Mouse (Mus musculus): ENCODE results near the gene Fxyd7.

Fxyd7 gene

DNA sequence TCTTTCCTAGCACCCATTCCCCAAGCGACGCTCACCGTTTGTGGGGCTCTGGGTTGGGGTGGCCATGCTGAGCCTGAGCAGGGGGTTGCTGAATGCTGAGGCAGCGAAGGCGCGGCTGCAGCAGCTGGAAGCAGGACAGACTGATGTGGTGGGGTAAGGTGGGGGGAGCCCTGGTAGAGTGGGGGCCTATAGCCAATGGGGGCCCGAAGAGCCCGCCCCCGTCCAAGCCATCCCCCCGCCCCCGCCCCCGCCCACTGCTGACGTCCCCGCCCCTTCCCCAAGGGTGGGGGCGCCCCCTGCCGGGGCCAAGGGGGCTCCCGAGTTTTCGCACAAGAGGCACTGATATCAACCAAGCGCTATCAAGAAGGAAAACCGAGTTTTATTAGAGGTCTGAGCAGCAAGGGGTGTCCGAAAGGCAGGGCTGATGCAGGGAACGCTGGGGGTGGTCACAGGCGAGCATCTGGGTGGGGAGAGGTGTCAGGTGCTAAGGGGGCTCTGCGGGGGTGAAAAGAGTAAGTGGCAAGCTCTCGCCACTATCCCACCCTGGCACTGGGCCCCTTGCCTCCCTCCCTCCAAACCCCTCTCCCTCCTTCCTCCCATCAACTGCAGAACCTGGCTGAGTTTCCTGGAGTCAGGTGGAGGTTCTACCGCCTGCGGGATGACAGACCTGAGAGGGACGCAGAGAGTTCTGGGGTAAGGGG is at the start of gene Fxyd7:
TSS of gene Fxyd7 (minus strand) at position 147 of the 701 bp plus-strand sequence.
- DNase-seq (ENCODE audit: low read depth, low spot score), result no peak

DNA sequence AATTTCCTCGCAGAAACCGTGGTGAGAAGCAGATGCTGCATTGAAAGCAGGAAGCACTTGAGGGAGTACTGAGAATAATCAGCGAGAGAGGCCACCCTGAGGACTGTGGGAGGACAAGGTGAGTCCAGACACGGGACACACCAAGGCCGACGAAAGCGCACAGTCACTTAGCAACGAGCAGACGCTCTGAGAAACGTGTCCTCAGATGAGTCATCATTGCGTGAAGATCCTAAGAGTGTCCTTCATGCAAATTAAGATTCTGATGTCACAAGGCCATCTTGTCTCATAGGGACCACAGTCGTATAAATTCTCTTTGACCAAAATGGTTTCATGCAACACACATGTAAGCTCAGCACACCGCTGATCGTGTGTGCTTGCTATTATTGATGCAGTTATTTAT is 49.5 kb upstream of the Fxyd7 start:
- peak; percentile 41 for DNase-seq (ENCODE audit: low read depth, low spot score)

DNA sequence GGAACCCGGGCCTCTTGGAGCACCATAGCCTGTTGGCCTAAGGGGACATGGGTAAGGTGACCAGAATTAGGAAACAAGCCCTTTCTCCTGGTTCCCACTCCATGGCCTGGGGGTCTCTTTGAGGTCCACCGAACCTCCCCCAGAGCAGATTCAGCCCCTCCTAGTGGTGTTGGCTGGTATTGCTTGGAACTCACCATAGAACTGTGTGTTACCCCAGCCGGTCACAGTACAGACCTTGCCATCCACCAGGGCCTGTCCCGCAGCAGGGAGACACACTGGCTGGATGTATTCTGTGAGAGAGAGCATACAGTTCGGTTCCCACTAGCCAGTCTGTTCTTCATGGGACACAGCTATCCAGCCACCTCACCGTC is 48.3 kb upstream of the Fxyd7 start:
- DNase-seq (ENCODE audit: low read depth, low spot score), result no peak

DNA sequence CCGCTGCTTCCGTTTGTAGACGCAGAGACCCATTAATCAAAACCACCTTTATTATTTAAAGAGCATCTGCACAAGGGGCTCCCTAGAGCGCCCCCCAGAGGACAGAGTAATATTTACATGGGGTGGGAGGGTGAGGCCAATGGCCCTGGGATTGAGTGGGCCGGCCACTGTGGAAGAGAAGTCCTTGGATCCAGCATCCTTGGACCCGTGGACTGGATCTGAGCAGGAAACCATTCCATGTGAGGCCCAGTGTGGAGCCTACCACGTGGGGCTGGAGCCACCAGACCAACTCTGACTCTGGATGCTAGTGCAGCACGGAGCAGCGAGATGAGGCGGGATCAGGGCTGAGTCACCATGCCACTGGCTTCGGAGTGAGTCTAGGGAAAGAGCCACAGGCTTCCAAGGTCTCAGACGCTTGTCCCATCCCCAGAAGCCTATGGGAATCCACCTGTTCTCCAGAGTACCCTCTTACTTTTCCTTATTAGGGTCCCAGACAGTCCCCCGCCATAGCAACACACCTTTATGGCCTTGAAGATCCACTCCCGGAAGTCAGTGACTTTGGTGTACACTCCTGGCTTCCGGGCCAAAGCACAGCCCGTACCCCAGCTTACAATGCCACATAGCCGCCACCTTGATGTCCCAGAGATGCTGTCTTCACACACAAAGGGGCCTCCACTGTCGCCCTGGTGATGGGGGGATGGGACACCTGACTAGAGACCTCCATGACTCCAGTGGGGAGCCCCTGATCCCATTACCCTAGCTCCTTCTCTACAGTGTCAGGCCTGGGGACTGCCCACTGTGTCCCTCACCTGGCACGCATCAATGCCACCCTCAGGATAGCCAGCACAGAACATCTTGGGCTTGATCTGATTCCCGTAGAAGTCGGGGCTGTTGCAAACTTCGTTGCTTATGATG is 47.7 kb upstream of the Fxyd7 start:
- no peak for DNase-seq (ENCODE audit: low read depth, low spot score)

DNA sequence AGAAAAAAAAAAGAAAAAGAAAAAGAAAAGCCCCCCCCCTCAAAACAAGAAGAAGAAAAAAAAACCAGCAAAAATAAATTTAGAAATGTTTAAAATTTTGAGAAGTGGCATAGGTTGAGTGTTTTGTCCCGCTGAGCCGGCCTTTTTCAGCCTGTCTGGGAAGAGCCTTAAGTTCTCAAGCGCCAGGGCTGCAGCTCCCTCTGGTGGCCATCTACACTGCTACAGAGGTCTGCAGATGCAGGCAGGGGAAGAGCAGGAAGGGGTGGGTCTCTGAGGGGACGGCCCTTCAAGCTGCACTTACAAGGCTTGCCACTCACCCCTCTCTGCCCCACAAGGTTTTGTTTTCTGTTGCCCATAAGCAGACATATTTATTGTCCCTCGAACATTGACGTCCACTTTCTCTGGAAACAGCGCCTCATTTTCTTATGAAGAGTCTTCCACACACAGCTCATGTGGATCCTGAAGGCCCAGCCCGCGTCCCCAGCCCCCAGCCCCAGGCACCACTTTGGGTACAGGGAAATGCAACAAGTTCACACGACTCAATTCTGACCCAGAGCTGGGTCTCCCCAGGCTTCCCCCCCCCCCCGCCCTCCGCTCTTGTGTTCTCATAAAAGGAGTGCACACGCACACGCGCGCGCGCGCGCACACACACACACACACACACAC is 46.4 kb upstream of the Fxyd7 start:
- DNase-seq (ENCODE audit: low read depth, low spot score), result peak; percentile 80

DNA sequence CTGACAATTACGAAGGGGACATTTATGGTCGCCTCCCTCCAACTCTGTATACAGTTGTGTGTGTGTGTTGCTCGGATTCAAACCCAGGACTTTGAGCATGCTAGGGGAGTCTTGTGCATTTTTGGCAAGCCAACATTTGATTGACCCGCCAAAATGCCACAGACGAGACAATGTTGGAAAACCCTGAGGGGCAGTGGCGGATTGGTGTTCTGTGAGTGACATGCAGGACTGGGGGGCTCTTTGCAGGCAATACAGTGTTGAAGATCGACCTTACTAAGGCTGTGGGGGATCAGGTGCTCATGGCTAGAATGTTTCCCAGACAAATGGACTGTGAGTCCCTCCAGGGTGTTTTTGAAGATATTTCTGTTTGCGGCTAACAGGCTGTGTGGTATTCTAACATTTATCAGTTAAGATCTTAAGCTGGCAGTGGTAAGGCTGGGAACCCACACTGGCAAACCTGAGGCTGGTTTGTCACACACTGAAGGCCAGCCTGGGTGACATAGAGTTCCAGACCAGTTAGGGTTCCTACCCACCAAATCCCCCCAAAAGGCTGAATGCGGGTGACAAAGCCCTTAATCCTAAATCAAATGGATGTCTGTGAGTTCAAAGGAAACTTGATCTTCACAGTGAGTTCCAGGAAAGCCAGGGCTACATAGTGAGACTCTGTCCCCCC is 45.8 kb upstream of the Fxyd7 start:
- no peak for DNase-seq (ENCODE audit: low read depth, low spot score)

DNA sequence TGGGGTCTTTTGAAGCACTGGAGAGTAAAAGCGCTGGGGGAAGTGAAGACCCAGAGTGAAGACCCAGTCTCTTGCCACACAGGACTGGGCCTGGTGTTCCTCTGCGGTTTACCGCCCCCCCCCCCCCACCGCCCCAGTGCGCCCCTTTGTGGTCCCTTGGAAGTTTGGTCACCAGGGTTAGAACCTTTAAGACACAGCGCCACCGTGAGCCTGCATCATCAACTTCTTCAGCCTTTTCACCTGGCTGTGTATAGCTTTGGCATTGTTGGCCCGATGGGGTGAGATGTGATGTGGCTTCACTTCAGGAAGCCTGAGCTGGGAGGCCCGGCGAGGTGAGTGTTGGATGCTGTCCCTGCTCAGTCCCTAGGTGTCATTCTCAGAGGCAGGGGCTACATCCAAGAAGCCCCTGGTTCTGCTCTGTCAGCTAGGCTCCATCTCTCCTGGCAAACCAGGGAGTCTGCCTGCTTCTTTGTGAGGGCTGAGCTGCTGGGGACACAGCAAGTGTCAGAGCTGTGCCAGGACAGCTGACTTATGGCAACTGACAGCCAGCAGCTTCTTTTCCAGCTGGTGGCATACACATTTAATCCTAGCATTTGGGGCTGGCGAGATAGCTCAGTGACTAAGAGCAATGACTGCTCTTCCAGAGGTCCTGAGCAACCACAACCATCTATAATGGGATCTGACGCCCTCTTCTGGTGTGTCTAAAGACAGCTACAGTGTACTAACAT is 43.7 kb upstream of the Fxyd7 start:
- DNase-seq (ENCODE audit: low read depth, low spot score), result no peak

DNA sequence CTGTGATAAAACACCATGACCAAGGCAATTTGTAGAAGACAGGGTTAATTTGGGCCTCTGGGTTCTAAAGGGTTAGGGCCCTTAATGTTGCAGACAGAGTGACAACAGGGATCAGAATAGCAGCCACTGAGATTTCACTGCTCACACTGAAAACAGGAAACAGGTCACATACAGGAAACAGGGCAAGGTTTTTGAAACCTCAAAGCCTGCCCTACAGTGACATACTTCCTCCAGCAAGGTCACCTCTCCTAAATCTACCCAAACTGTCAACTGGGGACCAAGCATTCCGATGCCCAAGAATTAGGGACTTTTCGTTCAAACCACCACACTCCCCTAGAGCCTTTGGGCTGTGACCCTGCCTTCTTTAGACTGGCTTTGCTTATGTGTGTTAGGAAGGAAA is 38.5 kb upstream of the Fxyd7 start:
- peak; percentile 41 for DNase-seq (ENCODE audit: low read depth, low spot score)

DNA sequence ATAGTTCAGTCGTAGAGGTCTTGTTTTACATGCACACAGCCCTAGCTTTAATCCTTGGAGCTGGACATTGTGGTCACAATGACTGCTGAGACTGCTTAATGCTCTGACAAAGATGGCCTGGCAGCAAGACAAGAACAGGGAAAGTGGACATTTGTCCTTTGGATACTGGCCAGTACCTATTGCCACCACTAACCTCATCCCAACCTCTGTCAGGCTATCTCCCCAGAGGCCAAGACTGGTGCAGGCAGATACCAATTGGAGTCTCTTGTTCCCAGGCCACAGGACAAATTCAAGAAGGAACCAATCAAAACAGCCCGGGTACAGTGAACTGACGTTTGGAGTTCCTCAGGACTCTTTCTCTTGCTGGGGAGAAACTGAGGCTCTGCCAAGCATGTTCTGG is 36.9 kb upstream of the Fxyd7 start:
- no peak for DNase-seq (ENCODE audit: low read depth, low spot score)

DNA sequence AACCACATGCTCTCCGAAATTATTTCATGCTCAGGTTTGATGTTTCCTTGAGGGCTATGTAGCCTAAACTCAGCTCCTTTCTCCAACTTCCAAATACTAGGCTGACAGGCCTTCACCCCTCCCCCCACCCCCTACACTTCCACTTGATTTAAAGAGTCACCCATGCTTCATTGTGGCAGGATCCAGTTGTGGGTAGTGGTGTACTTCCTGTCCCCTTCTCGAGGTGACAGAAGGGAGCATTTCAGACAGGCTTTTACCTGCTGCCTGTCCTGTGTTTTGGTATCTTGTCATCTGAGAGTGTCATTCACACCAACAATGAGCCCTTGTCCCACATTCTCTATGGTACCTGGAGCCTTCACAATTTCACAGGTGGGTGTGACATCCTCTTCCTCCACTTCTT is 36.0 kb upstream of the Fxyd7 start:
- no peak for DNase-seq (ENCODE audit: low read depth, low spot score)

DNA sequence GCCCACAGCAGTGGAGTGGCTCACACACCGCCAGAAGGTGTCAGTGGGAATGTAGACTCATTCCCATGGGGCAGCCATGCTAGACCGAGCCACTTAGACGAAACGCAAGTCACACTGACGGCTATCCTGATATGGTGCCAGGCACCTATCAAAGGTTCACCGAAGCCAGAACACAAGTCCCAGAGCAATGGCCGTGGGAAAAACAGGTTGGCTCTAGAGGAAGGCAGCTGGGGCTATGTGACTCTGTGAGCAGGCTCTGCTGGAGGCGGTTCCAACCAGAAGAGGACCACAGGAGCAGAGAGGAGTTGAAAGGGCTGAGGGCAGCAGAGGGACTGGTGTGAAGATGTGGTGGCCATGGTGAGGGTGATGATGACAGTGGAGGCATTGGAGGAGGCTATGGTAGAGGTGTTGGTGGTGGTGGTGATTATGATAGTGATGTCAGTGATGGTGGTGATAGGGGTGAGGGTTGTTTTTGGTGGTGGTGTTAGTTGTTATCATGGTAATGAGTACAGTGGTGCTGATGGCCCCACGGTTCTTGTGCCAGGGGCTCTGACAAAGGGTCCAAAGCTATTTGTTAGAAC is 35.0 kb upstream of the Fxyd7 start:
- no peak for DNase-seq (ENCODE audit: low read depth, low spot score)

DNA sequence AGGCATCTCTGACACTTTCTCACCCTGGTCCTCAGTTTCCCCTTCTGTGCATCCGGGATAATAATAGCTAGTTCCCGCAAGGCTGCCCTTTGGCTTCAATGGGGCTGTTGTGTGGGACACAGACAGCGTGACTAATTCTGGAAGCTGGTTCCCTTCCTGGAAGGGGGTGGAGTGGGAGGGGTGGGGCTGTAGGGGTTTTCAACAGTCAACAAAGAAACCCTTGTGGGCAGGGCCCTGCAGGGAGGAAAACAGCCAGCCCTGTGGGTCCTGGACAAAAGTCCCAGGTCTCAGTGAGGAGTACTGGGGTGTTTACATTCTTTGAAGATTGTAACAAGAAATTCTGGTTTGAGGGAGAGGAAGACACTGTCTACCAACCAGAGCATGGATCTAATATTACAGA is 33.9 kb upstream of the Fxyd7 start:
- DNase-seq (ENCODE audit: low read depth, low spot score), result no peak

DNA sequence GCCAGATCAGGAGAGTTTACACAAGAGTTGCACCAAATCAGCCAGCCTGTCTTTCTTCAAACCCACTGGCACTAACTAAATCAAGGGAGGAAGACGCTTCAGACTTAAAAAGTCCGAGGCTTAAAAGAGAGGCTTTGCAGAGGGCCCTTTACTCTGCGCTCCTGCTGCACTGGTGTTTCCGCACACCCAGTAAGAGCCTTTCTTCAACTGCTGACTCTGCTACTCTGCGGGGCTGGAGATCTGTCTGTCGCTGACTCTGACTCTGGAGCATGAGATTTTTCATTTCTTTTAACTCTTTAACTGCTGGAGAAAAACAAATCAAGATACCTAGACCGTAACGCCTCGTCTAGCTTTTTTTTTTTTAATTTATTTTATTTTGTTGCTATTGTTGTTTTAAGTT is 32.9 kb upstream of the Fxyd7 start:
- DNase-seq (ENCODE audit: low read depth, low spot score), result no peak

DNA sequence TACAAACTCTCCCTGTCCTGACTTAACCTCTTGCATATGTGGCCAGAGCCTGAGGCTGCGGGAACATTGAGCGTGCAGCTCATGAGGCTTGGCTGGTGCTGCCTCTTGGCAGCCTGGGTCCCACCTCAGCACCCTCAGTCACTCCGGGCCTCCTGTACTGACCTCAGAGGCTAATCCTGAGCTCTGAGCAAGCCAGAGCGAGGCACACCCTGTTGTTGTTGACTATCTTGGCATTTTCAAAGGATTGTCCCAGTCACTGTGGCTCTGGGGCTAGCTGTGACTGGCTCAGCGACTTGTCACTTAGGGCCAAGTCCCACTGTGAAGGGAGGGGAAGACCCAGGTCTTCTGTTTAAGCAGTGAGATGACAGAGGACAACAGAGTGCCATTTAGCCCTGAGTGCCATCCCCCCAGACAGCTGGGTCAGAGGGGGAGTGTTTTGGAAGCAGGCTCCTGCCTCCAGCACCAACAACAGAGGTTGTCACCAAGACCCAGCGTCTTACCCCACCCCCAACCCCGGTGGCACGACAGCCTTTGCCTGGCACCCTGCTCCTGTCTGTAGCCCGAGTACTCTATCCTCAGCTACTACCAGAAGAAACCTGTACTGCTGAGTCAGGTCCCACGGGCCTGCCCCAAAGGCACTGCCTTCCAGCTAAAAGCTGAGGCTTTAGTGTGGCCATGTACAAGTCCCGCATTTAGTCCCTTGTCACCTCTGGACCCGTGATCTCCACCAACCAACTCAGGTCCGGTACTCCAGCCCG is 31.7 kb upstream of the Fxyd7 start:
- no peak for DNase-seq (ENCODE audit: low read depth, low spot score)

DNA sequence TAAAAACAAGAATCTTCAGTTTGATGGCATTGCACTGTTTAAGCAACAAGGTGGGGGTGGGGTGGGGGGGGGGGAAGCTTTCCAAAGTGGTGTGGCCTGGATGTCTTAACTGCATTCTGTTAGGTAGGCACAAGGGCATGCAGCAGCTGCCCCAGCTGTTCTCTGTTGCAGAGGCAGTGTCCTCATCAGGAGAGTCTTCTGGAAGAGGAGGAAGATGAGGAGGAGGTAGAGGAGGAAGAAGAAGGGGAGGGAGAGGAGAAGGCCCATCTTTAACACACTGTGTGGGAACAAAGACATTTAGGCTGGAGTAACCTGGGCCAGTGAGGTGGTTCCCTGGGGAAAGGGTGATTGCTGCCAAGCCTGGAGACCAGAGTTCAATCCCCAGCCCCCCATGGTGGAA is 30.8 kb upstream of the Fxyd7 start:
- DNase-seq (ENCODE audit: low read depth, low spot score), result no peak

DNA sequence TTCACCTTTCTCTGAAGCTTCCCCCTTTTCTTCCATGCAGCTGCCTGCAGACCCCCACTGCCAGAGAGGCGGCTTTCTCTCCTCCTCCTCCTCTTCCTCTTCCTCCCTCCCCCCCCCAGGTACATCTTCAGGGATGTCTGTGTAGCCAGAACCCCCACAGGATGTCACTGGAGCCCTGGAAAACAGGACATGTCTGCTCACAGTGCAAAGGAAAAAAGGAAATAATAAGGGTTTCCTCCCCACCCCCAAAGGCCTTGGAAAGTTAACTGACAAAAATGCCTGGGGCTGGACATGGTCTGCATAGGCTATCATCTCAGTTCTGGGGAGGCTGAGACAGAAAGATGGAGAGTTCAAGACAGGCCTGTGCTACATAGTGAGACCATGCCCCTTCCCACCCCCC is 29.8 kb upstream of the Fxyd7 start:
- no peak for DNase-seq (ENCODE audit: low read depth, low spot score)

DNA sequence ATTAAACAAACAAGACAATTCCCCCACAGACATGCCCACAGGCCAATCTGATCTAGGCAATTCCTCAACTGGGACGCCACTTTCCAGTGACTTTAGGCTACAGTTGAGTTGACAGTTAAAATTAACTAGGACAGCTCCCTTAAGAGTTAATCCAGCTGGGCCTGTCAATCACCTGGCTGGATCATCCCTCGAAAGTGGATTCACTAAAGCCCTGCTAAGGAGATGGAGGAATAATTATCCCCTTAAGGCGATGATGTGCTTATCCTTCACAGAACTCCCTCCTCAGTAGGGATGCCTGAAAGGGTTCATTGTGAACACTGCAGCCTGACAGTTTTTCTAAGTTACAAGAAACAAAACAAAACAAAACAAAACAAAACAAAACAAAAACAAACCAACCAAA is 29.3 kb upstream of the Fxyd7 start:
- DNase-seq (ENCODE audit: low read depth, low spot score), result no peak

DNA sequence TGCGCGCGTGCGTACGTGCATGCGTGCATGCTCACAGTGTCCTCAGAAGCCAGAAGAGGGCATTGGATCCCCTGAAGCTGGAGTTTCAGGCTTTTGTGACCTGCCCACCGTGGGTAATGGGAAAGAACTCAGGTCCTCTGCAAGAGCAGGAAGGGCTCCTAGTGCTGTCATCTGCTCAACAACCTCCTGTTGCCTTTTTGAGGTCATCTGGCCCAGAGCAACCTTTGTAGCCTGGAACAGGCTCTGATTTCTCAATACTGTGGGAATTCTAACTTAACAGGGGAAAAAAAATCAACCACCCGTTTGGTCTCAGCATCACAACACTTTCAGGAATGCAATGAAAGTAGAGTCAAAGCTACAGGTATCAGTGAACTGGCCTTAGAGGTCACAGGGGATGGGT is 28.4 kb upstream of the Fxyd7 start:
- no peak for DNase-seq (ENCODE audit: low read depth, low spot score)

DNA sequence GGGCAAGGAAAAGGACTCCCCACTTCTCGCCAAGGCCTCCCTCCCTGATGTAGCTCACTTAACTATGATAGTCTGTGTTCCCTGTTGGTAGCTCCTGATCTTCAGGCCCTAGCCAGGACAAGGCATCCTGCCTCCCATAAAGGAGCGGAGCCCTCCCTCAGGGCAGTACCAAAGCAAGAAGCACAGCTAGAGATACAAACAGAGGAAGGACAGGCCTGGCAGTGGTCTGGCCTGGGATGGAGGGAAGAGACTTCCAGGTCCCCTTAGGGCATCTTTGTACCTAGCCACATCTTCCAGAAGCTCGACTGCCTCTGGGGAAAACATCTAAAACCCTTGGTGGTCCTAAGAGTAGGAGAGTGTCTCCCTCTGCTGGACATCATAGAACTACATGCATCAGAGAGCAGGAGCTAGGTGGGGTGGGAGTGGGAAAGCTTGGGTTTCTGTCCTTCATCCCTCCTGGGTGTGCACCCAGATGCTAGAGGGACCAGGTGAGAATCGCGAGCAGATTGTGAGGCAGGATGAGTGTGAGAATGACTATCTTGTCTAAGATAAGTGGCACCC is 26.7 kb upstream of the Fxyd7 start:
- DNase-seq (ENCODE audit: low read depth, low spot score), result peak; percentile 54

DNA sequence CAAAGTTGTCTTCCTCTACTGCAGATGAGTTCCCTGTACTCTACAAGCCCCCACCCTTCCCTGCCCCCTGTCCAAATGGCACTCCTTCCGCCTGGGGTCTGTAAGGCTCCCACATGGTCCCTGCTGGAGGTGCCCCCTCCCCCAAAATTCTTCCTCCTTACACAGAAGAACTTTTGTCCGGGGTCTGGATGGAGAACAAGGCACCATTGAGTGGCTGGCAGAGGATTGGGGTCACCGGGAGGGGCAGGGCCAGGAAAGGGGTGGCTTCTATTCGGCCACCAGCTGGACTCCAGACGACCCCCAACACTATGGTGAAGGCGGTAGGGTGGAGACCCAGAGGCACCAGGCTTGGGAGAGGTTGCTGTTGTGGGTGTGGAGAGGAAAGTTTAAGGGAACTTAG is 26.2 kb upstream of the Fxyd7 start:
- DNase-seq (ENCODE audit: low read depth, low spot score), result no peak
